Mouse (Mus musculus) liver, embryonic 13.5 days (tissue): Measurements from ENCODE around the gene Capsl. TPM values are rescaled to one million over a fixed set of nuclear protein-coding genes. Genes with fewer than 3 reads are reported as not detected.

Experiments
- ATAC-seq: fragments of 200-750 bp; cut with Nextera tagmentation; 2 replicates; pipeline ENCODE4 v1.8.0; 2017; ENCODE audit warnings: low read depth, mild to moderate bottlenecking, moderate number of reproducible peaks, moderate library complexity
- DNase-seq: peaks from one replicate; pipeline ENCODE4 v3.0.0; 2022
- H3K27ac ChIP-seq: fragments of 300-500 bp; sonication (generic); 2 replicates; pipeline ENCODE4 v1.5.1; 2015; ENCODE audit warnings: moderate library complexity, mild to moderate bottlenecking, inconsistent platforms
- H3K27me3 ChIP-seq: fragments of 300-500 bp; sonication (generic); 2 replicates; pipeline ENCODE4 v1.6.1; 2015; ENCODE audit warnings: mild to moderate bottlenecking, inconsistent platforms
- H3K36me3 ChIP-seq: fragments of 300-500 bp; sonication (generic); 2 replicates; pipeline ENCODE4 v1.6.1; 2015; ENCODE audit warnings: mild to moderate bottlenecking, inconsistent platforms
- H3K4me1 ChIP-seq: fragments of 300-500 bp; sonication (generic); replicated peaks from 2 replicates; pipeline ENCODE4 v1.6.1; 2015; ENCODE audit warnings: inconsistent platforms
- H3K4me2 ChIP-seq: fragments of 300-500 bp; sonication (generic); 2 replicates; pipeline ENCODE4 v1.6.1; 2015; ENCODE audit warnings: inconsistent platforms, mild to moderate bottlenecking, moderate library complexity
- H3K4me3 ChIP-seq: fragments of 300-500 bp; sonication (generic); replicated peaks from 2 replicates; pipeline ENCODE4 v1.5.1; 2015; ENCODE audit warnings: mild to moderate bottlenecking, inconsistent platforms
- H3K9ac ChIP-seq: fragments of 300-500 bp; sonication (generic); 2 replicates; pipeline ENCODE4 v1.6.1; 2015; ENCODE audit warnings: mild to moderate bottlenecking, inconsistent platforms
- H3K9me3 ChIP-seq: fragments of 300-500 bp; sonication (generic); replicated peaks from 2 replicates; pipeline ENCODE4 v1.6.1; 2016; ENCODE audit warnings: inconsistent platforms
- WGBS: fragments of 180-500 bp; shearing (Covaris S2); methylation state at CpG from one replicate; pipeline ENCODE4 v1.1.7; 2015; ENCODE audit not compliant: insufficient replicate concordance; 5-methylcytosine and 5-hydroxymethylcytosine counted together
- polyA plus RNA-seq: library from polyadenylated mRNA; unstranded; fragments of >200 nt; fragmentation: Nextera tagmentation; extraction: Ambion mirVana; gene quantifications from 2 replicates; pipeline ENCODE4 v1.2.1, GENCODE M21; 2015

Capsl gene
- polyA plus RNA-seq, 1 experiment from 2014 or later: 0.55 TPM

DNA sequence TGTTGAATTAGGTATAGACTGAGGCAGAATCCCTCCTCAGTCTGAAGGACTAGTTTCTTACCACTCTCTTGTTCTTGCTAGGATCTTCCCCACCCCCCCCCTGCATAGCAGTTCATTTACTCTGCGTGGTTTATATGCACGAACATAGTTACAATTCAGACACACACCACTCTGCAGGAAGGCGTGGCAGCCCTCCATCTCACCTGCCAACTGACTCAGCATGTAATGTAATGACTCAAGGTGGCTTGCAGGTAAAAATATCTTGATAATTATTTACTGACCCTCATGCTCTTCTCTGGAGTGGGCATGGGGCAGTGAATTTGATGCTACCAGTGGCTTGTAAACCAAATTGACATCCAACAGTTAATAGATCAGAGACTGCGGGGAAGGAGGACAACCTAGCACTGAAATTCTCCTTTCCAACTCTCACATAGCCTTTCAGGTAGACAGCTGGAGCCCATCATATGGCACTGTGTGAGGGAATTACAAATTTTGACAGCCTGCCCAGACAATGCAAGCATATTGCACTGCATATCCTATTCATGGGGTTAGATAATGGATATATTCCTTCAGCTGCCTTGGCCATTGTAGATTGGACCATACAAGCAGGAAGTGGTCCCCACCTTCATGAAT lies 35.3 kb downstream of the Capsl start:
- DNase-seq (no peak), ATAC-seq (no peak)
- Histone ChIP-seq H3K27me3 (no peaks in the 10 kb centered on the region), H3K36me3 (no peaks in the 10 kb centered on the region), H3K4me3 (no peak overlapping the region), H3K9me3 (no peaks in the 10 kb centered on the region), H3K9ac (peak overlapping the region; percentile 15), H3K4me2 (peak overlapping the region; percentile 16; the same call in 1 of the 2 replicates), H3K4me1 (peaks cover 55% of the 10 kb centered on the region), H3K27ac (peak overlapping the region; percentile 69)
- 76% methylated on average over 4 of the region's 4 CpGs for WGBS

DNA sequence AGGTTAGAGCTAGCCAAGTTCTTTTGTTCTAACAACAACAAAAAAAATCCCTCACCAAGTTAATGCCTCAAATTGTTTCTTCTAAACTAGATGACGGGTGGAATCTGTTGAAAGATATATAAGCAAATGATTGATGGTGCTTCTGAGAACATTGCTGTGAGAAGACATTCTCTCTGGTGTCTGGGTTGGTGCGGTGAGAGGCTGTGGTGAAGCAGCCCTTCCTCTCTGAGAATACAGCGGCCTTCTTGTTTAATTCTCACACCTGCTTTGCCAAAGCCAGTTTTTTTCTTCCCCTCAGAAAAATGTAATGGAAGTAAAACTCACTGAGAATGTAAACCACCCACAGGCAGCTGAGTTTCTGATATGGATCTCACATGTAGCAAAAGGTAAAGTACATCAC lies 36.3 kb downstream of the Capsl start:
- peak overlapping the region; percentile 52 for H3K4me2 ChIP-seq
- peak; percentile 27; the same call in 1 of the 2 replicates for ATAC-seq
- H3K9ac ChIP-seq: peak overlapping the region; percentile 58

DNA sequence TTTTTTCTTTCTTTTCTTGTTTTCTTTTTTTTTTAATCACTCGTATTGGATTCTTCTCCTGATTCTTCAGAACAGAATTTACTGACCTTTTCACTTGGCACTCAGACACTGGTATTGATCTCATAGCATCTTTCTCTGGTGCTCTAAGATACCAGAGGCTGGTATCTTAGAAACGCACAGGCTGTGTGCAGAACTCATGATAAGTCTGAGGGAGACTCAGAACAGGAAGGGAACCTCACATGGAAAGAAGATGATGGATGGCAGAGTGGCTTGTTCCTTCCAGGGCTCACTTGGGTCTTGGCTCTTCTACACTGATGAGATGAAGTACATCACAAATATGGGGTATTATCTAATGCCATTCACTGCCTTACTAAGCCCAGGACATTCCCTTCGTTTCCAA lies 36.8 kb downstream of the Capsl start:
- 12% methylated on average over 3 of the region's 3 CpGs for WGBS
- peak overlapping the region; percentile 52 for H3K4me2 ChIP-seq
- ATAC-seq: peak; percentile 97
- peaks cover 48% of the 10 kb centered on the region for H3K4me1 ChIP-seq
- H3K27ac ChIP-seq: peak overlapping the region; percentile 88
- peak overlapping the region; percentile 58; the same call in 1 of the 2 replicates for H3K9ac ChIP-seq
- DNase-seq: peak; percentile 71
- H3K9me3 ChIP-seq: no peaks in the 10 kb centered on the region
- no peaks in the 10 kb centered on the region for H3K27me3 ChIP-seq
- no peak overlapping the region for H3K4me3 ChIP-seq
- no peaks in the 10 kb centered on the region for H3K36me3 ChIP-seq

More for the DNA sequence above, 36.3 kb downstream of the Capsl start:
- WGBS: 22% methylated on average over 3 of the region's 3 CpGs
- Histone ChIP-seq H3K9me3 (no peaks in the 10 kb centered on the region), H3K4me1 (peaks cover 48% of the 10 kb centered on the region), H3K36me3 (no peaks in the 10 kb centered on the region), H3K27me3 (no peaks in the 10 kb centered on the region), H3K27ac (peak overlapping the region; percentile 88), H3K4me3 (peak overlapping the region; percentile 38)
- no peak for DNase-seq

DNA sequence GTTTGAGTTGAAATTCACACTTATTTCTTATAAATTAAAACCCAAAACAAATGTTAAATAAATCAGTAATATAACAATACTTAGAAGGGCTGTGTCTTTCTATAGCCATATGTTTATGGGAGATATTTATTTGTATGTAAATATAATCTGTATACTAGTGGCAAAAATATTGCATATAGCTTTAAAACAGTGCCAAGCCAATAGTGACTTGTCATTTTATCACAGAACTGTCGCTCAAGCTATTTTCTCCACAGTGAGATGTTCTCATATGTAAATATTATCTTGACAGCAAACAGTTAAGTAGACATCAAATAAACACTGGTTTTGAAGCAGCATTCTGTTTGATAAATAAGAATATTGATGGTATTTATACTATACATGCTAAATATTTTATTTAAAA lies 37.4 kb downstream of the Capsl start:
- no peak overlapping the region for H3K9ac ChIP-seq
- no peak overlapping the region for H3K4me2 ChIP-seq
- DNase-seq (no peak), ATAC-seq (no peak)
- no peaks in the 10 kb centered on the region for H3K9me3 ChIP-seq
- H3K27ac ChIP-seq: peak overlapping the region; percentile 88; the same call in 1 of the 2 replicates
- 41% methylated on average over 1 of the region's 1 CpGs for WGBS
- H3K4me1 ChIP-seq: peaks cover 48% of the 10 kb centered on the region
- H3K36me3 ChIP-seq: no peaks in the 10 kb centered on the region
- H3K27me3 ChIP-seq: no peaks in the 10 kb centered on the region
- no peak overlapping the region for H3K4me3 ChIP-seq

DNA sequence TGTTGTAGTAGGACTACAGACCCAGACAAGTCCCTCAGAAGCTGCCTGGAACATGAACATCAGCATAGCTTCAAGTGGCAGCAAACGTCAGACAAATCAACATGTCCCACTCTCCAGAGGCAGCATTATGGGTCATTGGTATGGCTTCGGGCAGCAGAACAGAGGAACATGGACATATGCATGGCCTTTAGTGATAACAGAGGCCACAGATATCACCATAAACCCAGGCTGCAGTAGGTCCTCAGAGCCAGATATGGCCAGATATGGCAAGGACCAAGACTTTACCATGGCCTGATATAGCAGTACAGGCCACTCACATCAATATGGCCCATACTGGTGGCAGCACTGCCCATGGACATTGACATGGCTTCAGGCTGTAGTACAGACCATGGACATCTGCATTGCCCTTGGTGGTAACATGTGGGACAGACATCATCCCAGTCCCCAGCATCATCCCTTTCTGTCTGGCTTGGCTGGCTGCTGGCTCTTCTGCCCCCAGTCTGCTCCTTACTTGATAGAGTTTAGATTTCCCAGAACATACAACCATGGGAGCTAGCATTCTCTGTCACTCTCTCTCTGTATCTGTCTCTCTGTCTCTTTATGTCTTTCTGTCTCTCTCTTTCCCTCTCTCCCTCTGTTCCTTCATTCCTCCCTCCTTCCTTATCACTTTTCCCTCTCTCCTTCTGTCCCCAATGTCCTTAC lies 53.7 kb downstream of the Capsl start:
- Histone ChIP-seq H3K9me3 (no peaks in the 10 kb centered on the region), H3K27me3 (no peaks in the 10 kb centered on the region), H3K27ac (peak overlapping the region; percentile 81), H3K4me3 (no peak overlapping the region), H3K4me2 (peak overlapping the region; percentile 45), H3K36me3 (no peaks in the 10 kb centered on the region), H3K4me1 (peaks cover 24% of the 10 kb centered on the region), H3K9ac (peak overlapping the region; percentile 45)
- 28% methylated on average over 2 of the region's 2 CpGs for WGBS
- DNase-seq (peak; percentile 53), ATAC-seq (peak; percentile 100)

- Histone ChIP-seq H3K4me2 (no peak overlapping the region), H3K9ac (no peak overlapping the region), H3K36me3 (no peaks in the 10 kb centered on the region), H3K4me1 (peaks cover 24% of the 10 kb centered on the region), H3K27me3 (no peaks in the 10 kb centered on the region), H3K27ac (no peak overlapping the region), H3K9me3 (no peaks in the 10 kb centered on the region), H3K4me3 (no peak overlapping the region)
- ATAC-seq (no peak), DNase-seq (no peak)
- 19% methylated on average over 3 of the region's 3 CpGs for WGBS
These were observed 56.2 kb downstream of the Capsl start for GRCm38 (mm10) chr15:9492077-9492476.

Other genes starting within 250 kb of the Capsl start
- 0.48 and 0.65 TPM in 2 replicates for gene Ugt3a1, start 159.1 kb upstream of the Capsl start, polyA plus RNA-seq
- 0.47 and 0.54 TPM in 2 replicates for gene Ugt3a2, start 100.5 kb upstream of the Capsl start, polyA plus RNA-seq
- 0.22 and 0.36 TPM in 2 replicates for gene Il7r, start 94.1 kb downstream of the Capsl start, polyA plus RNA-seq